In the genomic region with DNA sequence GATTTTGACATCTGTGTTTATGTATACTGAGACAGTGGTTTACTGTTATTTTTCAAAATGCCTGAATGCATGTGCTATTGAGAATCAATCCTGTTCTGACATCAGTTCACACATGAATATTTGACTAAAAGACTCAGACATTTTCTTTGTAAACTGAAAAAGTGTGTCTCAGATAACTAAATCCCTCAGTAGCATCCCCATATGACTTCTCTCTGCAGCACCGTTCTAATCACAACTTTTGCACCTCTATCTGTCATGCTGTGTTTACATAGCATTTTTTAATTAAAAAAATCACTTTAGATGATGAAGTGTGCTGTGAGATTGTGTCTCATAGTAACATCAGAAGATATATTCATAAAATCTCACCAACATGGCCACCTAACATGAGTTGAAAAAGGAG, we compare ENCODE assay signal across 29 mouse cellular contexts.
"Had no signal": no experiment of that assay in that cellular context is flagged by ENCODE, and none has a peak within 500 bp of the region (broad histone marks: within the 10 kb centered on the region; RNA-seq: fewer than 3 reads in every experiment).

No protein-coding gene starts in this region.

- H3K27ac ChIP-seq: left cerebral cortex, adult 2 months; limb, embryonic 10.5 days; limb, embryonic 12.5 days; limb, embryonic 13.5 days; limb, embryonic 15.5 days; liver, embryonic 12.5 days; liver, embryonic 13.5 days; liver, embryonic 14.5 days; liver, embryonic 15.5 days; macrophage; midbrain, embryonic 10.5 days; midbrain, embryonic 12.5 days; midbrain, embryonic 13.5 days; midbrain, embryonic 15.5 days; neural tube, embryonic 12.5 days had no signal

- H3K9me3 ChIP-seq: limb, embryonic 10.5 days; limb, embryonic 12.5 days; limb, embryonic 13.5 days; limb, embryonic 15.5 days; liver, embryonic 12.5 days; liver, embryonic 13.5 days; liver, embryonic 15.5 days; midbrain, embryonic 10.5 days; midbrain, embryonic 12.5 days; midbrain, embryonic 15.5 days; neural tube, embryonic 12.5 days had no signal

- H3K4me3 ChIP-seq: left cerebral cortex, adult 2 months; limb, embryonic 10.5 days; limb, embryonic 12.5 days; limb, embryonic 13.5 days; limb, embryonic 15.5 days; liver, embryonic 12.5 days; liver, embryonic 13.5 days; liver, embryonic 15.5 days; megakaryocyte, embryonic 14.5 days; midbrain, embryonic 10.5 days; midbrain, embryonic 12.5 days; midbrain, embryonic 13.5 days; midbrain, embryonic 15.5 days; myocyte; neural tube, embryonic 12.5 days had no signal

- DNase-seq: layer of hippocampus, postnatal 36 days; left cerebral cortex, postnatal 4 days; liver; liver, embryonic 13.5 days; liver, postnatal 0 days; lung, adult 2 months; lung, postnatal 14 days; lung, postnatal 36 days; lung, postnatal 4 days; midbrain, embryonic 14.5 days had no signal

- ATAC-seq: liver, embryonic 12.5 days; liver, postnatal 0 days; midbrain, embryonic 13.5 days; midbrain, embryonic 15.5 days; midbrain, embryonic 16.5 days had no signal

- H3K36me3 ChIP-seq: limb, embryonic 10.5 days; limb, embryonic 12.5 days; limb, embryonic 13.5 days; limb, embryonic 15.5 days; liver, embryonic 12.5 days; liver, embryonic 13.5 days; liver, embryonic 15.5 days; midbrain, embryonic 10.5 days; midbrain, embryonic 12.5 days; midbrain, embryonic 13.5 days; midbrain, embryonic 15.5 days; neural tube, embryonic 12.5 days had no signal

- H3K4me2 ChIP-seq: limb, embryonic 12.5 days; limb, embryonic 13.5 days; limb, embryonic 15.5 days; liver, embryonic 11.5 days; liver, embryonic 12.5 days; liver, embryonic 13.5 days; liver, embryonic 15.5 days; midbrain, embryonic 11.5 days; midbrain, embryonic 12.5 days; midbrain, embryonic 13.5 days; midbrain, embryonic 15.5 days; neural tube, embryonic 12.5 days had no signal

- H3K4me1 ChIP-seq: limb, embryonic 10.5 days; limb, embryonic 12.5 days; limb, embryonic 13.5 days; limb, embryonic 15.5 days; liver, embryonic 12.5 days; liver, embryonic 13.5 days; liver, embryonic 15.5 days; midbrain, embryonic 10.5 days; midbrain, embryonic 12.5 days; midbrain, embryonic 13.5 days; midbrain, embryonic 15.5 days; neural tube, embryonic 12.5 days had no signal

- H3K27me3 ChIP-seq: limb, embryonic 12.5 days; limb, embryonic 13.5 days; limb, embryonic 15.5 days; liver, embryonic 12.5 days; liver, embryonic 13.5 days; liver, embryonic 15.5 days; megakaryocyte, embryonic 14.5 days; midbrain, embryonic 12.5 days; midbrain, embryonic 13.5 days; midbrain, embryonic 15.5 days; neural tube, embryonic 12.5 days had no signal

- H3K9ac ChIP-seq: limb, embryonic 12.5 days; limb, embryonic 13.5 days; limb, embryonic 15.5 days; liver, embryonic 12.5 days; liver, embryonic 13.5 days; liver, embryonic 14.5 days; liver, embryonic 15.5 days; liver, postnatal 0 days; midbrain, embryonic 12.5 days; midbrain, embryonic 13.5 days; midbrain, embryonic 15.5 days; neural tube, embryonic 12.5 days had no signal
